Mouse (Mus musculus): ENCODE measurements around the gene Sox15.

GRCm38 (mm10) chr11:69683576-69683975 is 28.5 kb downstream of the Sox15 start:
- no peak for TF ChIP-seq RAD21 (IDR thresholded peaks at IDR 0.05; ENCODE audit: low read depth, low read length)
- TF ChIP-seq POLR2AphosphoS2 (IDR thresholded peaks at IDR 0.05; ENCODE audit: low read depth, low read length): no peak
- no peak for TF ChIP-seq ZNF384 (IDR thresholded peaks at IDR 0.05; ENCODE audit: low read depth, low read length)
